Mouse (Mus musculus): ENCODE results near the gene Gpn2. TPM values are rescaled to one million over a fixed set of nuclear protein-coding genes. Genes with fewer than 3 reads are reported as not detected.

Gpn2 gene
- total and polyA plus RNA-seq, 3 experiments: 35.9 to 36.8 (median 36.2) TPM

DNA sequence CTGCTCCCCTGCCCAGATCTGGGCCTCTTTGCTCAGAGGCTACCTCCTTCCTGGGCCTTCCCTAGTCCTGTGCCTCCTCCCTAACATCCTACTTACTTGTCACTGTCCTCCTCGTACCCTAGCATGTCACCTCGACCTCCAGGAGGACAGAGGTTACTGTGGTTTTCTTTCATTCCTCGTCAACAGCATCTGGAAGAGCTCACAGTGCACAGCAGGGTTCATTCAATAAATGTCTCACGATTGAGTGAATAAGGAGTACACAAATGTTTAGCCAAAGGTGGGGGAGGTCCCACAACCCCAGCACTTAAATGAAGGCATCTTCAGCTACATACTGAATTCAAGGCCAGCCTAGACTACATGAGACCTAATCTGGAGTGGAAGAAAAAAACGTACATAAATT lies 42.1 kb downstream of the Gpn2 start:
- Histone ChIP-seq H3K4me3 (replicated peaks in 1 of 3; ENCODE audit: low read depth in 2 of 3, low read length in 2 of 3, poor library complexity in 1 of 3) (peak overlapping the region in 1 of 3 experiments; percentile 13), H3K9me3 (replicated peaks; ENCODE audit: low read length) (no peaks in the 10 kb centered on the region), H3K4me1 (ENCODE audit: control insufficient read depth in 1 of 2, insufficient read depth in 2 of 2) (peaks cover 26 to 85% of the 10 kb centered on the region in 2 experiments), H3K36me3 (replicated peaks in 1 of 2; ENCODE audit: control insufficient read depth in 1 of 2, insufficient read depth in 1 of 2, low read length in 1 of 2) (peaks cover 18 to 60% of the 10 kb centered on the region in 2 experiments), H3K79me2 (replicated peaks; ENCODE audit: control insufficient read depth, extremely low read depth, insufficient read depth, poor library complexity, severe bottlenecking) (peaks cover 28% of the 10 kb centered on the region), H3K27me3 (replicated peaks) (no peaks in the 10 kb centered on the region), H3K9ac (ENCODE audit: insufficient read depth, low read depth) (no peak overlapping the region), H3K4me2 (ENCODE audit: insufficient read depth, low read depth, poor library complexity, severe bottlenecking) (no peak overlapping the region), H3K27ac (ENCODE audit: insufficient read depth, low read depth) (peak overlapping the region; percentile 59)
- in situ Hi-C loops (cut with MboI; ENCODE audit: low pct_ligation_motif_present, low pct_unique_long_range_greater_than_20kb, low sequenced_read_pairs) (no loop called here), dilution Hi-C loops (cut with MboI; ENCODE audit: extremely low pct_ligation_motif_present, extremely low pct_unique_long_range_greater_than_20kb, low sequenced_read_pairs) (no loop called here)
- TF ChIP-seq EP300 (IDR thresholded peaks at IDR 0.05; ENCODE audit: low read length): no peak
- TF ChIP-seq PAX5 (IDR thresholded peaks at IDR 0.05; ENCODE audit: low read length): no peak
- no peak for TF ChIP-seq IRF4 (IDR thresholded peaks at IDR 0.05; ENCODE audit: low read depth, low read length)
- DNase-seq (ENCODE audit: extremely low read depth): no peak

DNA sequence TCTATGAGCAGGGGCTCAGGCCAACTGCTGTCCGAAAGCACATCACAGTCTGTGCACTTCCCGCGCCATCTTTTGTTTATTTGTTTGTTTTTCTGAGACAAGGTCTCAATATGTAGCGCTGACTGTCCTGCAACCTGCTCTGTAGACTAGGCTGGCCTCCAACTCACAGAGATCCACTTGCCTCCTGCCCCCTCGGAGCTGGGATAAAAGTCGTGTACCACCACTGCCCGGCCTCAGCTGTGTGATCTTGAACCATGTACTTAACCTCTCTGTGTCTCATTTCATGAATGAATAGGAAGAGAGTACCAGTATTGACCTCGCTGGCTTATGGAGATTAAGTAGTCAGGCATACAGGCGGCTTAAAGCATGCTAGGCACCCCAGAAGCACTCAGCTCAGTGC lies 42.5 kb downstream of the Gpn2 start:
- DNase-seq (ENCODE audit: extremely low read depth): no peak
- H3K4me2 ChIP-seq (ENCODE audit: insufficient read depth, low read depth, poor library complexity, severe bottlenecking): no peak overlapping the region
- dilution Hi-C loops (cut with MboI; ENCODE audit: extremely low pct_ligation_motif_present, extremely low pct_unique_long_range_greater_than_20kb, low sequenced_read_pairs): no loop called here
- TF ChIP-seq ZNF384 (IDR thresholded peaks at IDR 0.05; ENCODE audit: low read depth, low read length) (no peak), IRF4 (IDR thresholded peaks at IDR 0.05; ENCODE audit: low read depth, low read length) (no peak), TBP (conservative IDR thresholded peaks at IDR 0.05; ENCODE audit: low read depth, low read length) (no peak), BHLHE40 (IDR thresholded peaks at IDR 0.05; ENCODE audit: low read depth, low read length) (no peak), PAX5 (IDR thresholded peaks at IDR 0.05; ENCODE audit: low read length) (no peak), NELFE (IDR thresholded peaks at IDR 0.05; ENCODE audit: low read depth, low read length) (no peak), MYC (IDR thresholded peaks at IDR 0.05; ENCODE audit: low read depth, low read length) (no peak), RCOR1 (conservative IDR thresholded peaks at IDR 0.05; ENCODE audit: low read depth, low read length) (no peak), CTCF (conservative IDR thresholded peaks at IDR 0.05 in 1 of 2, IDR thresholded peaks at IDR 0.05 in 1 of 2; ENCODE audit: low read depth in 2 of 2, low read length in 2 of 2) (no peak), EP300 (IDR thresholded peaks at IDR 0.05; ENCODE audit: low read length) (no peak), HCFC1 (IDR thresholded peaks at IDR 0.05; ENCODE audit: low read depth, low read length) (no peak), MAZ (IDR thresholded peaks at IDR 0.05; ENCODE audit: low read depth, low read length) (no peak), CHD2 (IDR thresholded peaks at IDR 0.05; ENCODE audit: low read length) (no peak), MAX (IDR thresholded peaks at IDR 0.05; ENCODE audit: low read length) (no peak)
- peaks cover 25 to 84% of the 10 kb centered on the region in 2 experiments for H3K4me1 ChIP-seq (ENCODE audit: control insufficient read depth in 1 of 2, insufficient read depth in 2 of 2)
- H3K36me3 ChIP-seq (replicated peaks in 1 of 2; ENCODE audit: control insufficient read depth in 1 of 2, insufficient read depth in 1 of 2, low read length in 1 of 2): peaks cover 18 to 61% of the 10 kb centered on the region in 2 experiments
- no peak overlapping the region for H3K4me3 ChIP-seq (replicated peaks in 1 of 3; ENCODE audit: low read depth in 2 of 3, low read length in 2 of 3, poor library complexity in 1 of 3)
- no peaks in the 10 kb centered on the region for H3K27me3 ChIP-seq (replicated peaks)
- no peak overlapping the region for H3K27ac ChIP-seq (ENCODE audit: insufficient read depth, low read depth)
- no peak overlapping the region for H3K9ac ChIP-seq (ENCODE audit: insufficient read depth, low read depth)
- H3K79me2 ChIP-seq (replicated peaks; ENCODE audit: control insufficient read depth, extremely low read depth, insufficient read depth, poor library complexity, severe bottlenecking): peaks cover 32% of the 10 kb centered on the region
- no peaks in the 10 kb centered on the region for H3K9me3 ChIP-seq (replicated peaks; ENCODE audit: low read length)
- in situ Hi-C loops (cut with MboI; ENCODE audit: low pct_ligation_motif_present, low pct_unique_long_range_greater_than_20kb, low sequenced_read_pairs): no loop called here

DNA sequence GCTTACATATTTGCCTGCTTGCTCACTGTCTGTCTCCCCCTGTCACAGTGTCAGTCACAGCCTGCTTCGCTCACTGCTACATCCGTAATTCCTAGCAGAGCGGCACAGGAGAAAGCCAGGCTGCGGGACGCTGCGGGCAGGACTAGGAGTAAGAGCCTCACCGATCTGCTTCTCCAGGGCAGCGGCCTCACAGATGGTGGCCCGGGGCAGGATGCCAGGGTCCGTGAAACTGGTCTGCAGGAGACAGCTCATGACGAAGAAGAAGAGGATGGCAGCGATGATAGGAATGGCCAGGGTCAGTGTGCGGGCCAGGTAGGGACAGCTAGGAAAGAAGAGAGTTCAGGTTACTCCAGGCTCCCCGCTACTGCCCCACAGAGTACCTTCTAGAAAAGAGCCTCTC lies 42.9 kb downstream of the Gpn2 start:
- peaks cover 18 to 61% of the 10 kb centered on the region in 2 experiments for H3K36me3 ChIP-seq (replicated peaks in 1 of 2; ENCODE audit: control insufficient read depth in 1 of 2, insufficient read depth in 1 of 2, low read length in 1 of 2)
- in situ Hi-C loops (cut with MboI; ENCODE audit: low pct_ligation_motif_present, low pct_unique_long_range_greater_than_20kb, low sequenced_read_pairs): no loop called here
- no peak for DNase-seq (ENCODE audit: extremely low read depth)
- no peaks in the 10 kb centered on the region for H3K9me3 ChIP-seq (replicated peaks; ENCODE audit: low read length)
- no peak overlapping the region for H3K4me2 ChIP-seq (ENCODE audit: insufficient read depth, low read depth, poor library complexity, severe bottlenecking)
- H3K4me3 ChIP-seq (replicated peaks in 1 of 3; ENCODE audit: low read depth in 2 of 3, low read length in 2 of 3, poor library complexity in 1 of 3): no peak overlapping the region
- no peak overlapping the region for H3K27ac ChIP-seq (ENCODE audit: insufficient read depth, low read depth)
- H3K79me2 ChIP-seq (replicated peaks; ENCODE audit: control insufficient read depth, extremely low read depth, insufficient read depth, poor library complexity, severe bottlenecking): peaks cover 36% of the 10 kb centered on the region
- no peaks in the 10 kb centered on the region for H3K27me3 ChIP-seq (replicated peaks)
- H3K9ac ChIP-seq (ENCODE audit: insufficient read depth, low read depth): no peak overlapping the region
- dilution Hi-C loops (cut with MboI; ENCODE audit: extremely low pct_ligation_motif_present, extremely low pct_unique_long_range_greater_than_20kb, low sequenced_read_pairs): no loop called here
- H3K4me1 ChIP-seq (ENCODE audit: control insufficient read depth in 1 of 2, insufficient read depth in 2 of 2): peaks cover 22 to 80% of the 10 kb centered on the region in 2 experiments
- no peak for TF ChIP-seq ZNF384 (IDR thresholded peaks at IDR 0.05; ENCODE audit: low read depth, low read length)
- no peak for TF ChIP-seq RCOR1 (conservative IDR thresholded peaks at IDR 0.05; ENCODE audit: low read depth, low read length)
- TF ChIP-seq SMC3 (IDR thresholded peaks at IDR 0.05; ENCODE audit: low read depth, low read length): no peak
- TF ChIP-seq ZMIZ1 (IDR thresholded peaks at IDR 0.05; ENCODE audit: low read depth, low read length): no peak
- no peak for TF ChIP-seq NELFE (IDR thresholded peaks at IDR 0.05; ENCODE audit: low read depth, low read length)
- TF ChIP-seq MXI1 (IDR thresholded peaks at IDR 0.05; ENCODE audit: low read depth, low read length): no peak
- no peak for TF ChIP-seq UBTF (IDR thresholded peaks at IDR 0.05; ENCODE audit: low read depth, low read length)
- no peak for TF ChIP-seq RAD21 (IDR thresholded peaks at IDR 0.05; ENCODE audit: low read depth, low read length)
- TF ChIP-seq GABPA (IDR thresholded peaks at IDR 0.05; ENCODE audit: insufficient replicate concordance, low read depth, low read length): no peak
- no peak for TF ChIP-seq ELF1 (IDR thresholded peaks at IDR 0.05; ENCODE audit: low read depth, low read length)
- TF ChIP-seq CHD1 (IDR thresholded peaks at IDR 0.05; ENCODE audit: low read depth, low read length): no peak
- no peak for TF ChIP-seq MEF2A (IDR thresholded peaks at IDR 0.05; ENCODE audit: borderline replicate concordance, low read depth, low read length)
- no peak for TF ChIP-seq ZC3H11A (IDR thresholded peaks at IDR 0.05; ENCODE audit: low read depth, low read length)
- TF ChIP-seq IRF4 (IDR thresholded peaks at IDR 0.05; ENCODE audit: low read depth, low read length): no peak
- TF ChIP-seq ETS1 (conservative IDR thresholded peaks at IDR 0.05; ENCODE audit: low read depth, low read length): no peak
- no peak for TF ChIP-seq JUN (IDR thresholded peaks at IDR 0.05; ENCODE audit: insufficient read depth, low read depth, low read length)
